Mouse (Mus musculus): ENCODE measurements around the gene AB124611.

DNA sequence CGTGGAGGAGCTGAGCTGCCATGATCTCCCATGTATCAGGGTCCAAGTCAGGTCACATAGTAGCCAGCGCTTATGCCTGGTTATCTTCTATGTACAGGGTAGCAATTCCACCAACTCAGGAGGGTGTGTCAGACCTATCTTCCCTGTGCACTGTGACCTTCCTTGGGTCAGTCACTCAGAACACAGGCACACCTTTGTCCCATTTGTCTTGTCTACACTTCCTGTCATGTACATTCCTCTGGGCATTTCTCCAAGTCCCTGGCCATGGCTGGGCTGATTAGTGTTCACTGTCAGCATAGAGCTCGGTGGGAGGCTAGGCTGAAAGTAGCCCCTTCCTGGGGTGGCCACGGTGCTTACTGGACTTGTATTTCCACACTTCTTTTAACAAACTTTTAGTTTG is 32.4 kb downstream of the AB124611 start:
- TF ChIP-seq CTCF (IDR thresholded peaks at IDR 0.05; ENCODE audit: low read depth, low read length) (no peak), POLR2A (IDR thresholded peaks at IDR 0.05; ENCODE audit: extremely low read depth, insufficient read depth, low read length) (no peak)

All from liver, adult 2 months (tissue).